Mouse (Mus musculus): ENCODE measurements around the gene Pacs1.
"Not testable (repeated sequence)": the region's sequence is repeated elsewhere in the genome, so short reads cannot be mapped to it uniquely, and the experiment has no call there.

Gene Pacs1

GRCm38 (mm10) chr19:5150358-5150757 lies 122.6 kb downstream of the Pacs1 start:
- DNase-seq: peak; percentile 24

DNA sequence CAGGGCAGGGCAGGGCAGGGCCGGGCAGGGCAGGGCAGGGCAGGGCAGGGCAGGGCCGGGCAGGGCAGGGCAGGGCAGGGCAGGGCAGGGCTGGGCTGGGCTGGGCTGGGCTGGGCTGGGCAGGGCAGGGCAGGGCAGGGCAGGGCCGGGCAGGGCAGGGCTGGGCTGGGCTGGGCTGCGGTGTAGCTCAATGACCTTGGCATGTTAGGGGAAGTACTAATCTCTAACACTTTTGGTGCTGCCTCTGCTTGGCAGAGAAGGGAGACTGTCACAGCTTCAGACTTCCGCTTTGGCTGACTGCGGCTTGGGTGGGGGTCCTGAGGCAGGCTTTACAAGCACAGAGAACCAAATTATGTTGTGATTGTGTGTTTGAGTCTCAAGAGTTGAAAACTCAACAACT lies 123.9 kb downstream of the Pacs1 start:
- not testable (repeated sequence) for DNase-seq

DNA sequence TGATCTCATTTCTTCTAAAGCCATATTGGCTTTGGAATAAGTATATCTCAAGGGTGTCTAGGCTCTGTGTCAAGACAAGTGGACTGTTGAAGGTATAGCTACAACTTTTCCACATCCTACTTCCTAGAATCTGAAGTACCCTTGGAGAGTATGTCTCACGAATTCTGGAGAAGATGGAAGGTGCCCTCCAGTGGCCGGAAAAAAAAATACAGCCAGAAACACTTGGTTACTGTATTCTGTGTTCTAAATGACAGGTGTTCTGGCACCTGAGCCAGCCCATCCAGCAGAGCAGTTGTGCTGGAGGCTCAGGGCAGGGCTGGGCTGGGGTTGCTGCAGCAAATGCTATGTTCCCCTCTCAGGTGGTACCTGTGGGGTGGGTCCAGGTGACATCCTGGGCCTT lies 133.3 kb downstream of the Pacs1 start:
- no peak for DNase-seq

GRCm38 (mm10) chr19:5131237-5131636 lies 141.7 kb downstream of the Pacs1 start:
- DNase-seq: no peak

- no peak for DNase-seq
Observed at GRCm38 (mm10) chr19:5129770-5130169, 143.1 kb downstream of the Pacs1 start.

DNA sequence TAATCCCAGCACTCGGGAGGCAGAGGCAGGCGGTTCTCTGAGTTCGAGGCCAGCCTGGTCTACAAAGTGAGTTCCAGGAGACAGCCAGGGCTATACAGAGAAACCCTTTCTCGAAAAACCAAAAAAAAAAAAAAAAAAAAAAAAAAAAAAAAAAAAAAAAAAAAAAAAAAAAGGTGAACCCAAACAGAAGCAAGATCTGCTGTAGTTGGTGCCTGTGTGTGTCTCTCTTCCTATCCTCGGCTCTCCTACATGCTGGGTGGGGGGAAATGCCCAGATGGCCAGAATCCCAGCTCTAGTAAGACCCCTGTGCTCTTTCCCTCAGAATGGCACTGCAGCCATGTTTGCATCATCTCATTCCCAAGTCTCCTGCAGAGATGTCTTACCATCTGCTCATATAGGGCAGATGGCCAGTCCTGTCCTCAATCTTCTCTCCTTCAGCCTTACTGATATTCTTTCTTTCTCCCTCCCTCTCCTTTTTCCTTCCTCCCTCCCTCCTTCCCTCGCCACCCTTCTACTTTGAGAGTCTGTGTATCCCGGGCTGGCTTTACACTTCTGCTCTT lies 148.8 kb downstream of the Pacs1 start:
- no peak for DNase-seq

DNA sequence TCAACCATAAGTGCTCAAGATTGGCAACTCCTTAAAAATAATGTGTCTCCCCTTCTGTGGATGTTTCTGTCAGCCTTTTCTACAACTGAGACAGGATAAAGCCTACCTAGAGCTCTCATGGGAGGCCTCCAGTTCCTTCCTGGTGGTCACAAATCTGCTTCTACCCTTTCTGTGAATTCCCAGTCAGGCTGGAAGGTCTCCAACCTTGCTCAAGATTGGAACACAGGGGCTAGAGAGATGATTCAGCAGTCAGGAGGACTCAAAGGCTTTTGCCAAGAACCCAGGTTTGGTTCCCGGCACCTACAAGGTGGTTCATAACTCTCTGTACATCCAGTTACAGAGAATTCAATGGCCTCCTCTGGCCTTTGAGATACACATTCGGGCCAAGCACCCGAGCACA lies 149.7 kb downstream of the Pacs1 start:
- no peak for DNase-seq

- DNase-seq: no peak
Observed at GRCm38 (mm10) chr19:5122492-5122891, 150.4 kb downstream of the Pacs1 start.

DNA sequence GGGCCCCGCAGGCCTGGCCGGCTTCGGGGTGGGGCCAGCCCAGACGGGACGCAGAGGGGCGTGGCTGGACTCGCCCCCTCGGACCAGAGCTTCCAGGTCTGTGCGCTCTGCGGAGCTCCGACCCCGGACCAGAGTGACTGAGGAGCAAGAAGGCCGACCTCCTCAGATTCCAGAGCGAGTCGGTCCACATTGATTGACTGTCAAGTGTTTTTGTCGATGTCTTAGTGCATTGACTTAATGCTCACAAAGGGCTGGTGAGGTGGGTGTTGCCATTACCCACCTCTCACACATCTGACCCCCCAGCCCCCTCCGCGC lies 154.6 kb downstream of the Pacs1 start, which contains the start of gene Klc2:
Klc2 (minus strand) TSS at position 177 of the 315 bp plus-strand sequence.
- DNase-seq: no peak

- peak; percentile 99 for DNase-seq
Observed at GRCm38 (mm10) chr19:5117494-5118383, 155.2 kb downstream of the Pacs1 start.

DNA sequence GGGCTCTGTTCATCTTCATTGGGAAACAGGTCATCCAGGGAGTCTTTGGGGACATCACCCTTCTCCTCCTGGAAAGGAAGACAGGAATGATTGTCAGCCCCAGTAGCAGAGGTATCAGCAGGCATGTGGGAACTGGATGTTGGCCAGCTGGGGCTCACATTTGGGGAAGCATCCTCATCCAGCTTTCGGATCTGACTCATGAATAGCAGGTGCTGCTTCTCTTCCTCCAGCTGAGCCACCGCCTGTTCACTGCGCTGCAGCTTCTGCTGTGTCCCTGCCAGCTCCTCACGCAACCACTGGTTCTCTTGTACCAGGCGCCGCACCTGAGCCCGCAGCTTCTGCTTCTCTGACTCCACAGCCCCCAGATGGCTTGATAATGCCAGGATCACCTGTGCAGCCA lies 159.1 kb downstream of the Pacs1 start:
- DNase-seq: no peak

GRCm38 (mm10) chr19:5109659-5110453 lies 163.1 kb downstream of the Pacs1 start:
- DNase-seq: peak; percentile 94

GRCm38 (mm10) chr19:5108702-5109101 lies 164.2 kb downstream of the Pacs1 start:
- DNase-seq: no peak

GRCm38 (mm10) chr19:5108271-5108575 lies 164.7 kb downstream of the Pacs1 start:
- DNase-seq: no peak

DNA sequence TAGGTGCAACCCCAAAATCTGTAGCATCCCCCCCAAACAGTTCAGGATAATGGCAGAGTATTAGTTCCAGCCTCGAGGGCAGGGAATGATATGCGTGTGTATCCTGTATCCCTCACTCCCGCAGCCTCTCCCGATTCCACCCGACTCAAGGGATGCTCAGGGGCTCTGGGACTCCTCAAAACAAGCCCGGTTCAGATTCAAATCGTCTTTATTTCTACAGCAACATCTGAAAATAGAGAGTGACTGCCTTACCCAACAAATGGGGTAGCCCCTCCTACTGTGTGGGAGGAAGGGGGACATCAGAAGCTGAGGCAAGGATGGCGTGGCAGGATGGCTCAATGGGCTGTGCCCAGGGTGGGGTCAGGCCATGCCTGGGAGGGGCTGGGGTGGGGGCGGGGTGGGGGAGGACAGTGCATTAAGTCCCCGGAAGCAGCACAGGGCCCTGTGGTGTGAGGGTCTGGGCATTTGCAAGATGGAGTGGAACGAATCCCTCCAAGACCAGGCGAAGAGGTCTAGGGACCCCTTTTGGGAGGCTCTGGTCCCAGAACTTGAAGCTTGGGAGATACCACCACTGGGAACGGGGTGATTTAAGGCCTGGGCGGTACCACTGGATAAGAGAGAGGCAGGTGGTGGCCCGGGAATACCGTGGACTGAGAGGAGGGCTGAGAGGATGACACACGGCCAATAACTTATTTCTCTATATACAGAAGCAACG lies 165.2 kb downstream of the Pacs1 start:
- peak; percentile 96 for DNase-seq

GRCm38 (mm10) chr19:5106731-5107191 lies 166.2 kb downstream of the Pacs1 start, which contains the start of gene Rab1b:
Gene Rab1b, minus strand, starts transcription at chr19:5107072.
- peak; percentile 100 for DNase-seq

DNA sequence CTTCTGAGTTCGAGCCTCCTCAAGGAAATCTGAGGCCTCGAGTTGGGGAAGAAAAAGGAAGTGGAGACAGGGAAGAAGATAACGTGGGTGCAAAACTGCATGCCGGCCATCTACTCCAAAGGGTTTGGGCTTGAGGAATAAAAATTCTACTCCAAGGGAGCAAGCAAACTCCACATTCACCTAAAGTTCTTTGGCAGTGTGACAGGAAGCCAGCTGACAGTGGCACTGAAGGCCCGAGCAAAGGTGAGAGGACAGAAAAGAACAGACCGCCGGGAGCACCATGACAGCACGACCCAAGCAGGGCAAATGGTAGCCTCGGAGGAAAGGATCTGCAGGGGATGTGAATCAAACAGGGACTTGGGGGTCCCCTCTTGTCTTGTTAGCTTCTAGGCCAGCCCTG lies 166.8 kb downstream of the Pacs1 start:
- DNase-seq: no peak

DNA sequence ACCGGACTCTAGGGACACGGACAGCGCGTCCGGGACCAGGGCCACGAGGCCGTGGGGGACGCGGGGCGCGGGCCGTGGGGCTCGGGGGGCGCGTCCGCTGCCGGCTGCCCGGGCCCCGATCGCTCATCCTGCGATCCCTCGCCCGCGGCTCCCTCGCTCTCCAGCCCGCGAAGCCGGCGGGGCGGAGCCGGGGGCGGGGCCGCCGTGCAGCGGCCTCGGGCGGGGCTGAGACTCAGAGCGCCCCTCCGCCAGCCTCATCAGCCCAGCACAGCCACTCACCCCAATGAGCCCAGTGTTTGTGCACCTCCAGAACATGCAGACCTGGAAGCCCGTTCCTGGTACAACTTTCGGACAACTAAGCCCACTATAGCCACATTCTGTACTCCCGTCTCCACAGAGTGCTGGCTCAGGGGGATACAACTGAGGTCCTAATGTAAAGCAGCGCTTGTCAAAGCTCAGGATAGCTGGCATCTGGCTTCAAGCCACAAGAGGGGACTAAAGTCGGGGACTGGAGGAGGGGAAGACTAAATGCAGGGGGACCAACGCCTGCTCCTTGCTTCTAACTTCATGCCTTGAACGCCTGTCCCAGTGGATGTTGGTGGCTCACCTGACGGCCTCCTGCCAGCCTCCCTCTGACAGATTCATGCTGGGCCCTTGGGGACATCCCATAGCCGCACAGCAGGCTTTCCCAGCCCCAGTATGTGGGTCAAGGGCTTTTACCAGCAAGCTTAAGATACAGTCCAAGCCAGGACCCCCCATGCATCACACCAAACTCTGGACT lies 174.4 kb downstream of the Pacs1 start, which contains the start of gene Cnih2:
Cnih2 (minus strand) TSS at position 159 of the 781 bp plus-strand sequence.
- DNase-seq: peak; percentile 95

GRCm38 (mm10) chr19:5097521-5098362 lies 175.2 kb downstream of the Pacs1 start:
- no peak for DNase-seq

DNA sequence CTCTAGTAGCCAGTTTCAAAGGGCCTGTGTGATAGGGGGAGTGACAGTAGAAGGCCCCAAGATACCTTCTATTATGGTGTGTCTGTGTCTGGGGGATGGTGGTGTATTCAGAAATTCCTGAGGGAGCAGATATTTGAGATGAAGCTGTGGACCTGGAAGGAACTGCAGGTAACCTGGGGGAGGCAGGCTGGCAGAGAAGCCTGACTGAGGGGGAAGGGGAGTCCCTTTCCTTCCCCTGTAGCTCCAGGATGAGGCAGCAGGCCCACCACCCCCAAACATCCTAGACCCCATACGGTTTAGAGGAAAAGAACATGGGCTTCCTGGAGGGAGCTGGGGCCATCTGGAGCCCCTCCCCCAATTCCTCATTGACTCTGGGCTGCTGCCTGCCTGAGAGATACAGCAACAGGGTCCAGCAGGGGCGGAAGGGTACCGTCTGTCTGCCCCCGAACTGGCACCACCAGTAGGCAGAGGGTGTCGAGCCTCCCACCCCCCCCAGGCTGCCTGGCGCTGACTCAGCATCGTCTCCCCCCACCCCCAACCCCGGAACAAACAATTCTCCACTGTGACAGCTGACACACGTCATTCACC lies 176.9 kb downstream of the Pacs1 start:
- no peak for DNase-seq
